Mouse (Mus musculus) urinary bladder, adult 2 months (tissue): Measurements from ENCODE around the gene Inafm2. TPM values are rescaled to one million over a fixed set of nuclear protein-coding genes. Genes with fewer than 3 reads are reported as not detected.

Source experiments
- DNase-seq: peaks from one replicate; pipeline ENCODE4 v3.0.0; 2022; ENCODE audit warnings: low spot score
- polyA plus RNA-seq: library from polyadenylated mRNA; depleted of rRNA; stranded (reverse); fragments of >200 nt; gene quantifications from 2 replicates; pipeline ENCODE4 v1.2.3, GENCODE M21; 2012; rRNA removed

The Inafm2 gene
- polyA plus RNA-seq, 1 experiment: 35.9 TPM

DNA sequence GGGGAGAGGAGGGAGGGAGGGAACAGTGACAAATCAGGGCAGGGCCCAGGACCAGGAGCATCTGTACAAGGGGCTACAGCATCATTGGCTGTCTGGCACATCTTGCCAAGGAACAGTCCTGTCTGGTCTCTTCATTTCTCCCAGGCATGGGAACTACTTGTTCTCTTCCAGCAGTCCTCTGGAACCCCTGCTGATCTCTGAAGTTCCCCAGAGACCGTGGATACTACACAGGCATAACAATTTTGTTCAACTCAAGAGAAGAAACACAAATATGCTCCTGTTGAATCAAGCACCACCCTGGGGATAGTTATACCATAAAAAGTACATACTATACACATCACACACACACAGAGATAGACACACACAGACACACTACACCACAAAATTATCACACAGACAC is 35.6 kb downstream of the Inafm2 start:
- no peak for DNase-seq

DNA sequence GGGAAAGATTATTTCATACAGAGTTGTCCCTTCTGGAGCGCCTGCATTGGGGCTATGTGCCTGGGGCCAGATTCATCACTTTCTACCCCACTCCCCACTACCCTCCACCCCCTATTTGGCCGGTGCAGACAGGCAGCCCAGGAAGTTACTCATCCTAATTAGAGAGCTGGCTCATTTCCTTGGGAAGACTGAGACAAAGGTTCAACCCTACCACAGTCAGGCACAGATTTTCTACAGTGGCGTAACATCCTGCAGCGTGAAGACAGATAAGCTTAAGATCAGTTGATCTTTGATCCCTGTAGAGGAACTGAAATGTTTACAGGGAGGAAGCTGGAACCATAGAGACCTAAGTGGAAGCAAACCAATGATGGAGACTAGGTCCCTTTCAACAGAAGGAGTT is 36.7 kb downstream of the Inafm2 start:
- DNase-seq: no peak

DNA sequence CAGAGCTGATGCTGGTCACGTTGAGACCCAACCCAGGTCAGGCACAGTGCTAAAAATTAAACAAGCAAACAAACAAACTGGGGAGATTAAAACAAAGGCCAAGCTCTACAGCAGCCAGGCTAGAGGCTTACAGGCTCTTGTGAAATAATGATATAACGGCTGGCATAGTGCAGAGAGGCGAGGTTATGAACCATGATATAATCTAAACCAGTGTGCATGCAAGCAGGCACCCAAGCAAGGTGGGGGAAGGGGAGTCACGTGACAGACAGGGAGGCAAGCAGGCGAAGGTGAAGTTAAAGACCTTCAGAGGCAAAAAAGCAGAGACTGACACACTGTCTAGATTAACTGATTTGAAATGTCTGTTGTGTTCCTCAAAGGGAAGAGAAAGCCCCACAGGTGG is 37.5 kb downstream of the Inafm2 start:
- DNase-seq: no peak

DNA sequence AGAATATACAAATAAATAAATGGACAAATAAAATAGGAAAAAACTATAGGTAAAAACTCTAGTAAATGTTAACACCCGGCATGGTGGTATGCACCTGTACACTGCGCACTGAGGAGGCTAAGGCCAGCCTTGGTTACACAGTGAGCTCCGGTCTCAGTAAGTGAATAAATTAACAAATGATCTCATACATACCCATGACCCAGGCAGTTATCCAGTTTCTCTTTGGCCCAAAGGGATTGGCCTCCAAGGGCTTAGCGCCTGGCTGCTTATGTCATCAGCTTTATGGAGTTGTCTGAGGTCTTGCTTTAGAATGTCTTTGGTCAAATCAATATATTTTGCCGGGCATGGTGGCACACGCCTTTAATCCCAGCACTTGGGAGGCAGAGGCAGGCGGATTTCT is 38.1 kb downstream of the Inafm2 start:
- no peak for DNase-seq

DNA sequence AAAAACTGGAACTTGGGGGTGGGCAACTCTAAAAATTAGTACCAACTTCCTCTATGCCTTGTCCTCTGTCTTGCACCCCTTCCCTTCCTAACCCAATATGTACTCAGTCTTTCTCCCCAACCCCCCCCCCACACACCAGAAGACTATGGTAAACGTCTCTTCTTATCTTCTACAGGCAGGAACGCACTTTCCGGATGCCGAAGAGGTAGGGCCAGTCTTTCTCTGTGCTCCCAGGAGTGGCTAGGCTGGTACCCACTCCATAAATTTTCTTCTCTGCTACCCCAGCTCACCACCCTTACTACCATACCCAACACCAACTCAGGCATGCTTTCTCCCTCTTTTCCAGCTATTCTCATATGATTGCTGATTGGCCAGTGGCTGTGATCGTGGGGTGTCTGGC is 41.0 kb downstream of the Inafm2 start:
- DNase-seq: no peak

DNA sequence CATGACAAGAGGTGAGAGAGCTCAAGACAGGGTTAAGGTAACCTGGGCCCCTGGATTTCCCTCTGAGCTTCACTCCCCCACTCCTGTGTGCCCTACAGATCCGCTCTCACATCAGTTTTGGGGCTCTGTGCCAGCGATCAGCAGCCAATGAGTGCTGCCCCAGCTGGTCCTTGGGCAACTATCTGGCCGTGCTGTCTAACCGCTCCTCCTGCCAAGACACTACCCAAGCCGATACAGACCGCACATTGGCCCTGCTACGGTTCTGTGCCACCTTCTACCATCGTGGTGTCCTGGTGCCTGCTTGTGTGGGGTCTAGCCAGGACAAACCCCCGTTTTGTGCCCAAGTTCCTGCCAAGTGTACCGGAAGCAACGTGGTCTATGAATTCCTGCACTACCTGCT is 43.9 kb downstream of the Inafm2 start:
- no peak for DNase-seq

DNA sequence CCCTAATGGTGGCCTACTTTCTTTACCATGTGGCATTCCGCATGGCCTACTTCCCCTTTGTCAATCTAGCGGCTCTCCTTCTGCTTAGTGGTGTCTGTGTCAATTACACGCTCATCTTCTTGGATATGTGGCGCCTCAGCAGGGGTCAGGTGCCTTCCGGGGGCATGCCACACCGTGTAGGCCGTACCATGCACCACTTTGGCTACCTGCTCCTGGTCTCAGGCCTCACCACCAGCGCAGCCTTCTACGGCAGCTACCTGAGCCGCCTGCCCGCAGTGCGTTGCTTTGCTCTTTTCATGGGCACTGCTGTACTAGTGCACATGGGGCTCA is 44.6 kb downstream of the Inafm2 start:
- no peak for DNase-seq

DNA sequence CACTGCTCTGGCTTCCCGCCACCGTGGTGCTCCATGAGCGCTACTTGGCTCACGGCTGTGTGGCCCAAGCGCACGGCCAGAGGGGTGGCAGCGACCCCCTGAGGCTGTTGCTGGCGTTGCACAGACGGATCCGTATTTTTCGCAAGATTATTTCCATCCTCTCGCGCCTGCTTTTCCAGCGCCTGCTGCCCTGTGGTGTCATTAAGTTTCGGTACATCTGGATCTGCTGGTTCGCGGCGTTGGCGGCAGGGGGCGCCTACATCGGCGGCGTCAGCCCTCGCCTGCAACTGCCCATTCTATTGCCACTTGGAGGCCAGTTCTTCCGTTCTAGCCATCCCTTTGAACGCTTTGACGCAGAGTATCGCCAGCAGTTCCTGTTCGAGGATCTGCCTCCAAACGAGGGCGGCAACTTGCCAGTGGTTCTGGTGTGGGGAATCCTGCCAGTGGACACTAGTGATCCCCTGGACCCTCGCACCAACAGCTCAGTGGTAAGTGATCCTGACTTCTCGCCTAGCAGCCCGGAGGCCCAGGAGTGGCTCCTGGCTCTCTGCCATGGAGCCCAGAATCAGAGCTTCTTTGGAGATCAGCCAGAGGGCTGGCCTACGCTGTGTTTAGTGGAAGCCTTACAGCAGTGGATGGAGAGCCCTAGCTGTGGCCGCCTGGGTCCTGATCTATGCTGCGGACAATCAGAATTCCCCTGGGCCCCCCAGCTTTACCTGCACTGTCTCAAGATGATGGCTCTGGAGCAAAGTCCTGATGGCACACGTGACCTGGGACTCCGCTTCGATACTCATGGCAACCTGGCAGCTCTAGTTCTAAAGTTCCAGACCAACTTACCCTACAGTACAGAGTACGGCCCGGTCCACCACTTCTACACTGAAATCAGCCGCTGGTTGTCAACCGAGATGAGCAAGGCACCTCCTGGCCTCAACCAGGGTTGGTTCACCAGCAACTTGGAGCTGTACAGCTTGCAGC is 45.3 kb downstream of the Inafm2 start:
- no peak for DNase-seq

DNA sequence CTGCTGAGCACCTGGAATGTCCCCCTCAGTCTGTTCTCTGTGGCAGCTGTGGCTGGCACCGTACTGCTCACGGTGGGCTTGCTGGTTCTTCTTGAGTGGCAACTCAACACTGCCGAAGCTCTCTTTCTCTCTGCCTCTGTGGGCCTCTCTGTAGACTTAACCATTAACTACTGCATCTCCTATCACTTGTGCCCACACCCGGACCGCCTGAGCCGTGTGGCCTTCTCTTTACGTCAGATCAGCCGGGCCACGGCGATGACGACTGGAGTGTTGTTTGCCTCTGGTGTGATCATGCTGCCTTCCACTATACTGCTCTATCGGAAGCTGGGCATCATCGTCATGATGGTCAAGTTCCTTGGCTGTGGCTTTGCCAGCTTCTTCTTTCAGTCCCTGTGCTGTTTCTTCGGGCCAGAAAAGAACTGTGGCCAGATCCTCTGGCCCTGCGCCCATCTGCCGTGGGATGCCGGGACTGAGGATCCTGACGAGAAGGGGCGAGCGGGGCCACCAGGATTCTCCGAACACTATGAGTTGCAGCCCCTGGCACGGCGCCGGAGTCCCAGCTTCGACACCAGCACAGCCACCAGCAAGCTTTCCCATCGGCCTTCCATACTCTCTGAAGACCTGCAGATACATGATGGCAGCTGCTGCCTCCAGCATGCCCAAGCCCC is 46.2 kb downstream of the Inafm2 start:
- DNase-seq: no peak

DNA sequence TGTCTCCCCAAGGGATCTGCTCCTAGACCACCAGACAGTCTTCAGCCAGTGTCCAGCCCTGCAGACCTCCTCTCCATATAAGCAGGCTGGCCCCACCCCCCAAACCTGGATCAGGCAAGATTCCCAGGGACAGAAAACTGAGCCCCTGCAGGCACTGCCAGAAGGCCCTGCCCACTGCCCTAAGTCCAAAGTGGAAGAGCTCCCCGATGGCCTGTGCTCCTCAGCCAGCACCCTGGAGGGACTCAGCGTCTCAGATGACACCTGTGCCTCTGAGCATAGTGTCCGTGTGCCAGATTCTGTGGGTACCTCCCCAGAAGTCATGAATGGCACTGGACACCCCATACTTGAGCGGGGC is 46.7 kb downstream of the Inafm2 start:
- DNase-seq: no peak

DNA sequence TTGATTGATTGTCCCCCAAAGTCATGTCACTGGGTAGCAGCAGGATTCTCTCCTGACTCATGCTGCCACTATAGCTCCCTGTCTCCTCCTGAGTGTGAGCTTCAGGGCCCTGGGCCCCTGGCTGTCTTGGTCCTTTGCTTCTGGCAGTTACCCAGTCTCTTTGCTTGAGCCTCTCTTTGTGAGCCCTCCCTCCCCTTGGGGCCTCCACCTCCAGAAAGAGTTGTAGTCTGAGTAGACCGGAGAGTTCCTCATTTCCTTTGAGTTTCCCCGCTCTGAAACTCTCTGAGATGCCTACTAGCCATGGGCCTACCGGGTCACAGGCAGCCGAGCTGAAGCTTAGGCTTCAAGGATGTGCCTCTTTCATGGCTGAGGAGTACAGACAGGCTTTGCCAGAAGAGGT is 48.1 kb downstream of the Inafm2 start:
- DNase-seq: no peak

Other genes with a start within 250 kb of the Inafm2 start
- 11.7 and 14.1 TPM in 2 replicates for gene Bmf, start 196.1 kb upstream of the Inafm2 start, polyA plus RNA-seq
- gene Bub1b, start 147.5 kb upstream of the Inafm2 start, polyA plus RNA-seq: 2.4 and 2.8 TPM in 2 replicates
- gene Pak6, start 82.5 kb upstream of the Inafm2 start, polyA plus RNA-seq: 12.3 and 12.7 TPM in 2 replicates
- 0.69 and 0.93 TPM in 2 replicates for gene Ankrd63, start 41.8 kb upstream of the Inafm2 start, polyA plus RNA-seq
- 2.6 and 3.0 TPM in 2 replicates for gene Plcb2, start 17.3 kb upstream of the Inafm2 start, polyA plus RNA-seq
- 19.3 and 23.1 TPM in 2 replicates for gene Ccdc9b, start 16.9 kb downstream of the Inafm2 start, polyA plus RNA-seq
- 0.16 TPM in 1 of 2 replicates, not detected in the other for gene Phgr1, start 27.0 kb downstream of the Inafm2 start, polyA plus RNA-seq
- gene Disp2, start 34.0 kb downstream of the Inafm2 start, polyA plus RNA-seq: 0.78 and 0.93 TPM in 2 replicates
- 5.0 and 5.5 TPM in 2 replicates for gene Knstrn, start 68.2 kb downstream of the Inafm2 start, polyA plus RNA-seq
- gene Ivd, start 116.2 kb downstream of the Inafm2 start, polyA plus RNA-seq: 87.1 and 91.2 TPM in 2 replicates
- gene Bahd1, start 154.6 kb downstream of the Inafm2 start, polyA plus RNA-seq: 10.2 and 12.4 TPM in 2 replicates
- gene Chst14, start 180.7 kb downstream of the Inafm2 start, polyA plus RNA-seq: 19.9 and 20.7 TPM in 2 replicates